Mouse (Mus musculus) erythroid progenitor cell, adult 5-6 weeks (primary cell): ENCODE measurements around the gene Aldh3b3. TPM values are rescaled to one million over a fixed set of nuclear protein-coding genes. Genes with fewer than 3 reads are reported as not detected.
"Not testable (repeated sequence)": the region's sequence is repeated elsewhere in the genome, so short reads cannot be mapped to it uniquely, and the experiment has no call there.

ENCODE experiments used
- ATAC-seq: replicated peaks from 2 replicates; pipeline ENCODE4 v1.8.0; 2016; ENCODE audit warnings: moderate number of reproducible peaks, mild to moderate bottlenecking, moderate TSS enrichment, inconsistent platforms; ENCODE audit not compliant: poor library complexity, low FRiP score, severe bottlenecking
- total RNA-seq, 2 experiments: library from RNA; stranded (forward) in 1 of 2; stranded (reverse) in 1 of 2; fragments of 150-400 nt in 1 of 2; fragments of 186-747, 209-891 nt in 1 of 2; gene quantifications; 2 replicates each; pipeline versions ENCODE4 v1.2.3 to v1.2.4; 2015 to 2017; ENCODE audit warnings: low replicate concordance in 2 of 2

Gene Aldh3b3
- total RNA-seq, 2 experiments from 2014 or later = not detected

GRCm38 (mm10) chr19:3966330-3967075 lies 8.1 kb downstream of the Aldh3b3 start:
- no peak for ATAC-seq

GRCm38 (mm10) chr19:3967258-3967657 lies 8.8 kb downstream of the Aldh3b3 start:
- ATAC-seq = no peak

GRCm38 (mm10) chr19:3972229-3972628 lies 13.8 kb downstream of the Aldh3b3 start, which contains the start of gene Aldh3b2:
Gene Aldh3b2 (plus strand): TSS chr19:3972328.
- peak; percentile 90 for ATAC-seq

- not testable (repeated sequence) for ATAC-seq
These were observed 16.2 kb downstream of the Aldh3b3 start for GRCm38 (mm10) chr19:3974608-3975007.

- no peak for ATAC-seq
These were observed 17.4 kb downstream of the Aldh3b3 start for GRCm38 (mm10) chr19:3975866-3976265.

GRCm38 (mm10) chr19:3980309-3980708 lies 21.9 kb downstream of the Aldh3b3 start:
- peak; percentile 65; the same call in 1 of the 2 replicates for ATAC-seq

GRCm38 (mm10) chr19:3980917-3981316 lies 22.5 kb downstream of the Aldh3b3 start:
- ATAC-seq = no peak

- ATAC-seq = no peak
These were observed 25.2 kb downstream of the Aldh3b3 start for GRCm38 (mm10) chr19:3983527-3984200.

GRCm38 (mm10) chr19:3985261-3985681 lies 26.8 kb downstream of the Aldh3b3 start:
- no peak for ATAC-seq

GRCm38 (mm10) chr19:3986334-3986733 lies 27.9 kb downstream of the Aldh3b3 start, which contains the start of gene Acy3:
Gene Acy3 (plus strand): TSS chr19:3986570.
- ATAC-seq = peak; percentile 63

GRCm38 (mm10) chr19:3988066-3988465 lies 29.6 kb downstream of the Aldh3b3 start:
- no peak for ATAC-seq

- ATAC-seq = no peak
These were observed 30.3 kb downstream of the Aldh3b3 start for GRCm38 (mm10) chr19:3988750-3989149.

- no peak for ATAC-seq
These were observed 32.4 kb downstream of the Aldh3b3 start for GRCm38 (mm10) chr19:3990804-3991203.

GRCm38 (mm10) chr19:3991562-3991961 lies 33.1 kb downstream of the Aldh3b3 start:
- ATAC-seq = no peak

- no peak for ATAC-seq
These were observed 33.5 kb downstream of the Aldh3b3 start for GRCm38 (mm10) chr19:3991966-3992365.

- no peak for ATAC-seq
These were observed 34.0 kb downstream of the Aldh3b3 start, which contains the start of gene Tbx10 for GRCm38 (mm10) chr19:3992416-3992815. Gene Tbx10 (plus strand): TSS chr19:3992752.

- ATAC-seq = no peak
These were observed 36.5 kb downstream of the Aldh3b3 start for GRCm38 (mm10) chr19:3994932-3995331.

- ATAC-seq = no peak
These were observed 37.1 kb downstream of the Aldh3b3 start for GRCm38 (mm10) chr19:3995505-3995904.

- ATAC-seq = no peak
These were observed 37.7 kb downstream of the Aldh3b3 start for GRCm38 (mm10) chr19:3996106-3996505.

GRCm38 (mm10) chr19:3996747-3997146 lies 38.3 kb downstream of the Aldh3b3 start:
- no peak for ATAC-seq

GRCm38 (mm10) chr19:3997231-3997630 lies 38.8 kb downstream of the Aldh3b3 start:
- ATAC-seq = no peak
